Mouse (Mus musculus): Measurements from ENCODE around the gene Abhd16b.

Abhd16b gene

DNA sequence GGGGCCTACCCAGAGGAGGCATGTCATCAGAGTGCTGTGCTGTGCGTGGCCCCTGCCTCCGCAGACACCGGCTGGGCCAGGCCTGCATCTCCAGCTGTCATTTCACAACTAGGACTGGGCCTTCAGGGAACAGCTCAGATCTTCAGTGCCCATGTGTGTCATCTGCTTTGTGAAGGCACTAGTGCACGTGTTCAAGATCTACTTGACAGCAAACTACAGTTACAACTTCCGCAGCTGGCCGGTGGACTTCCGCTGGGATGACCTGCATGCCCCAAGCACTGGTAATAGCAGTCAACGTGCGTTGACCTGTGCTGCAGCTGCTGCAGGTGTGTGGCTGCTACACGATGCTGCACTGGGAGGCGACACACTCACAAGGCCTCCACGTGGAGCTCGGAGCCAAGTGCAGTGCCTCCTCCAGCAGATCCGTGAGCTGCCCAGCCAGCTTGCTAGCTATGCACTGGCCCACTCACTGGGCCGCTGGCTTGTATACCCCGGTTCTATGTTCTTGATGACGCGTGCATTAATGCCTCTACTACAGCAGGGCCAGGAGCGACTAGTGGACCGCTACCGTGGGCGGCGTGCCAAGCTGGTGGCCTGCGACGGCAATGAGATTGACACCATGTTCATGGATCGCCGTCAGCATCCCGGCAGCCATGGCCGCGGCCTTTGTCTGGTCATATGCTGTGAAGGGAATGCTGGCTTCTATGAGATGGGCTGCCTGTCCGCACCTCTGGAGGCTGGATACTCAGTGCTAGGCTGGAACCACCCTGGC lies at the start of gene Abhd16b:
Abhd16b (plus strand) TSS at position 51 of the 772 bp plus-strand sequence.
- DNase-seq (ENCODE audit: low read depth, low spot score), result no peak

DNA sequence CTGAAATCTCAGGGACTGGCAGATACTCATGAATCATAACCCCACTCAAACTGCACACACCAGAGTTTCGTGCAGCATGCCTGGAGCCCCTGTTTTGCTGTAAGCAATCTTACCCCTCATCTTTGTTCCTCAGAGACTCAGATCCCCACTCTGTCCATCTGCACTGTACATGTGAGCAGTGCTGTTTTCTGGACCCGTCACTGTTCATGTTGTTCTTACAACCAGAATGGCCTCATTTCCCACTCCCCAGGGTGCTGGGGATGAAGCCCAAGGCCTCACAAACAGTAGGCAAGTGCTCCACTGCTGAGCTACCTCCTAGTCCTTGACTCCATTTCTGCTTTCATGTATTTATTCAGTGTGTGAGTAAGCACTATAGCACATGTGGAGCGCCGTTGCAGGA lies 40.8 kb upstream of the Abhd16b start:
- no peak for DNase-seq (ENCODE audit: low read depth, low spot score)

DNA sequence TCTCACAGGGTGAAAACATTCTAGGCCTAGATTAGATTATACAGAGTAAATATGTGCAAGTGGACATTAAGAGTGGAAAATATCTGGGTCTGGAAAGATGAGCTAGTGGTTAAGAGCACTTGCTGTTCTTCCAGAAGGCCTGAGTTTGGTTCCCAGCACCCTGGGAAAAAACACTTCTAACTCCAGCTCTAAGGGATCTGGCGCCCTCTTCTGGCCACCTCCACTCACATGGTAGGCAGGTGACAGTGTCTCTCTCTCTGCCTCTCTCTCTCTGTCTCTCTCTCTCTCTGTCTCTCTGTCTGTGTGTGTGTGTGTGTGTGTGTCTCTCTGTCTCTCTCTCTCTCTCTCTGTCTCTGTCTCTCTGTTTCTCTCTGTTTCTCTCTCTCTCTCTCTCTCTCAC lies 39.7 kb upstream of the Abhd16b start:
- DNase-seq (ENCODE audit: low read depth, low spot score), result peak; percentile 29

DNA sequence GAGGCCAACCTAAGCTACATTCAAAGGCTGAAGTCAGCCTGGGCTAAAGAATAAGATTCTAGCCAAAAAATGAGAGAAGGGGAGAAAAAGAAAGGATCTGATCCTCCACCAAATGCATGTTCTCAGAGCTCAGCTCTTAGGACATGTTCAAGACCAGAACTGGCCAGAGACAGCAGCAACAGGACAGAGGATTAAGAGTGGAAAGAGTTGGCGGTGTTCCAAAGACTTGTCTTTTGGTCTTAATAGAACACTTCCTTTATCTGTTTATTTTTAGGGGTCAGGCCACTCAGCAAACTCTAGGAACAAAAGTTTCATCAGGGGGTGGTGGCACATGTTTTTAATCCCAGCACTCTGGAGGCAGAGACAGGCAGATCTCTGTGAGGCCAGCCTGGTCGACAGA lies 37.1 kb upstream of the Abhd16b start:
- no peak for DNase-seq (ENCODE audit: low read depth, low spot score)

DNA sequence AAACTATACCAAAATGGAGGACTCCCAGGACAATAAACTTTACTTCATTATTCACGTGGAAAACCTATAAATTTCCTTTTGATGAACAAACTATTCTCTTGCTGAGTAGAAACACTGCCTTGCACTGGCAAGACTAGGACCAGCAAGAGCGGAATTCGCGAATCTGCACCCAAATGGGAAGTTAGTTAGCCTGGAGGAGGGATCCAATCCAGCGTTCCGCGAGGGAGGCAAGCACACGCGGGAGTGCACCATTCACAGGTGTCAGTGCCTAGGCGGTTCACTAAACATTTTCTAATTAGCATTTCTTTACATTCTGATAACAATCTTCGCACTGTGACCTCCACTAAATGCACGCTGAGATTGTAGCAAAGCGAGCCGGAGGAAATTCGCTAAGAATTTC lies 35.2 kb upstream of the Abhd16b start:
- no peak for DNase-seq (ENCODE audit: low read depth, low spot score)

DNA sequence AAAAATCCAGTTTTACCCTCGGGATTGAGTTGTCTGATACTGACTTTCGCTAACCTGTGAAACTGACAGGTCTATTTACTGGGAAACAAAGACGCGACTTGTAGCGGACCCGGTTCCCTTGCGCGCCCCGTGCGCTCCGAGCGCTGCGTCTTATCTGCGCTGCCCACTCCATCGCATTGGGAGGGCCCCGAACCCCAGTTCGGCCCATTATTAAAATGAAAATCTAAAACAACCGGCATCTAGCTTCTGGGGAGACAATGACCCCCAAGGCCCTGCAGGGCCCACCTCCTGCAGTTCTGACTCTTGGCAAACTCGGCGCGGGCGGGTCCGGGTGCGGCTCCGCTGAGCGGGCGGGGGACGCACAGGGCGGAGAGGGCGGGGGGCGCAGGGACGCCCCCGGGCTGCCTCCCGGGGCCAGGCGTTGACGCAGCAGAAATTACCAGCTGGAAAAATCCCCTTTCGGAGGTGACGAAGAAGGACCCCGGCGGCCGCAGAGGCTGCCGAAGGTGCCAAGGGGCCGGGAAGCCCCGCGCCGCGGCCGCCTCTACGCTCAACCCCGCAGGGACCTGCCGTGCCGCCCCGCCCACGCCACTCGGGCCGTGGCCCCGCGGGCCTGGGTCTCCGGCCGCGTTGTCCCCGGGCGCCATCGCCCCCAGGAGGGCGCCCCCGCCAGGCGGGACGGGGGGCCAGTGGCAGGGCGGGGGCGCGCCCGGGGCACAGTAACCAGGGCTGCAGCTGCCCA lies 34.4 kb upstream of the Abhd16b start:
- DNase-seq (ENCODE audit: low read depth, low spot score), result peak; percentile 43

DNA sequence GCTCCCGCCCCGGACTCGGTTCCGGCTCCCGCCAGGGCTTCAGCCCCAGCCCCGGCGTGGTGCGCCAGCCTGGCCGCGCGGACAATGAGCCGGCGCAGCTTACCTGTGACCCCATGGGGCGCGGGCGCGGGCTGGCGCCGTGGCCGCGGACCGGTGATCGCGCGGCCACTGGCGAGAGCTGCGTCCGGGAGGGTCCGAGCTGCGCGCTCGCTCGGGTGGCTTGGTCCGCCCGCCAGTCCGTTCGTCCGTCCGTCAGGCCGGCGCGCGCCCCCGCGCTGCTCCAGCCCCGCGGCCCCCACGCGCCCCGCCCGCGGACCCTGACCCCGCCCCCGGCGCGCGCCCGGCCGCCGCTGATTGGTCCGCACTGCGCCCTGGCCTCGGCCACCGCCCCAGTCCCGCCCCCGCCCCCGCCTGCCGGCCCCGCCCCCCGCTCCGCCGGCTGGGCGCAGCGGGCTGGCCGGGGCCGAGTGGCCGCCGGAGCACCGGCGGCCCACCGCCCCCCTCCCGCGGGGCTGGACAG lies 33.8 kb upstream of the Abhd16b start, which contains the start of gene Zbtb46:
Zbtb46 (minus strand) TSS at position 274 of the 520 bp plus-strand sequence.
- DNase-seq (ENCODE audit: low read depth, low spot score), result peak; percentile 72

DNA sequence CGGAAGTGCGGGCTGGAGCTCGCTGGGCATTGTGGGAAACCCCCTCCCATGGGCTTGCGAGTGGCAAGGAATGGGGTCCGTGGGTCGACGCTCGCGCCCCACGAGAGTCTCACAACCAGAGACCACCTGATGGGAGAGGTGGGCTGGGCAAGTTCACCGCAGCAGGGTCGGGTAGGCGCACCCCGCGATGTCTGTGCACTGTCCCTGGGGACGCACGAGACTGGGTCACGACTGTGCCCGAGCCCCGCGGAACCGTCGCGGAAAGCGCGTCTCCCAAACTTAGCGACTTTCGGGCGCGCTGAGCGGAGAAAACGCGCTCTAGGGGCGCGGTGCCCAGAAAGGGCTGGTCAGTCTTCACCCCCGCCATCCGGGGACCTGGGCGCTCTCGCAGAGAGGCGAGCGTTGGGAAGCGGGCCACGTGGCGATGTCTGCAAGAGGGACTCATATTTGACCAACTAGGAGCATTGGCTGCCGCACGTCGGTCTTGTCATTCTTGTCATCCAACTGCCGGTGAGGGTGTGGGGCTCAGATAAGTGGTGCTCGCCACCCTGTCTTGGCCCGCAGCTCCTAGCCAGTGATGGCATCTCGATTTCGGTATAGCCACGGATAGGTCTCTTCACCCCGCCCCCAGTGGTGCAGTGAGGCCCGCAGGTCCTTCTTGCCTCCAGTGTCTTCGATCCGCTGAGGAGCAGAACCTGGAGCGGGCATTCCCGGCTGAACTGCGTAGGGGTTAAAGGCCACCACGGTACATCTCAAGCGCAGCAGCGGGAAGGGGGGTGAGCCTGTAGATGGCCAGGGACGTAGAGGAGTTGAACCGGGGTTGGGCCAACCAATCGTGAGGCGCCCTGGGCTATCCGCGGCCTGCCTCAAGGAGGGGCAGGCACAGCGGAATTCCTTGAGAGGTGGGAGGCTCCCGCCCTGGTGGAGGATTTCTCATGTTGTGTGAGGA lies 33.1 kb upstream of the Abhd16b start:
- DNase-seq (ENCODE audit: low read depth, low spot score), result peak; percentile 24

DNA sequence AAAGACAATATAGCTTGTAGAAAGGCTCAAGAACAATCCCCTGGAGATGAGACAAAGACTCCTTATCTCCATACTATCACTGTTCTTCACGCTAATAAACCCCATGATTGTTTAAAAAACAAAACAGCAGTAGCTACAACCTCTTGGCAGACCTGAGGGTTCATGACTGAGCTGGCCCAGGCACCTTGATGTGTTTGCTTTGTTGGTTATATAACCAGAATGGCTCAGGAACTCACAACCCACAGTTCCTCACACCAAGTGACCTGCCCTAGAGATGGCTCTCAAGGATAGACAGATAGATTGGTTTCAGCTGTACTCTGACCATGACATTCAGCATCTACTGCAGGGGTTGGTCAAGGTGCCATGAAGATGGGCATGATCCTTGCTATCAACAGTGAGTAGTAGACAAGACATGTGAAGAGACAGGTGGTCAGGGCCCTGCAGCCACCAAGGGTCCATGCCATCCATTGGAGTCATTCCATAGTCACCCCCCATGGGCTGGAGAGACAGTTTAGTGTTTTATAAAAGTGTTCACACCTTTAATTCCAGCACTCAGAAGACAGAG lies 31.4 kb upstream of the Abhd16b start:
- DNase-seq (ENCODE audit: low read depth, low spot score), result no peak

DNA sequence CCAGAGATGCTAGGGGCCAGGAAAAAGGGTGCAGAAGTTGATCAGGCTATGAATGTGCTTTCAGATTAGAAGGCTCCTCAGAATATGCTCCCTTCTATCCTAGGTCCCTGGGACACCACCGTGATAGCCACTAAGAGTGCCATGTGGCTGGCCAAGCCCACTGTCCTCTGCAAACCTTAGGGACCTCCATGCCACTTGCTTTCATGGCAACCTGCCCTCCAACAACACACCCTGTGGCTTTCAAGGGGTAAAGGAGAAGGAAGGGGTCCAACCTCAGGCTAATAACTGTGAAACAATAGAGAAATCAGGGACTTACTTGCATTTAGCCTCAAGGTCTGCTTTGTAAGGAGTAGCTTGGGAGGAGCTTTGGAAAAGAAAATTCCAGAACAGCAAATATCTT lies 30.4 kb upstream of the Abhd16b start:
- DNase-seq (ENCODE audit: low read depth, low spot score), result no peak

DNA sequence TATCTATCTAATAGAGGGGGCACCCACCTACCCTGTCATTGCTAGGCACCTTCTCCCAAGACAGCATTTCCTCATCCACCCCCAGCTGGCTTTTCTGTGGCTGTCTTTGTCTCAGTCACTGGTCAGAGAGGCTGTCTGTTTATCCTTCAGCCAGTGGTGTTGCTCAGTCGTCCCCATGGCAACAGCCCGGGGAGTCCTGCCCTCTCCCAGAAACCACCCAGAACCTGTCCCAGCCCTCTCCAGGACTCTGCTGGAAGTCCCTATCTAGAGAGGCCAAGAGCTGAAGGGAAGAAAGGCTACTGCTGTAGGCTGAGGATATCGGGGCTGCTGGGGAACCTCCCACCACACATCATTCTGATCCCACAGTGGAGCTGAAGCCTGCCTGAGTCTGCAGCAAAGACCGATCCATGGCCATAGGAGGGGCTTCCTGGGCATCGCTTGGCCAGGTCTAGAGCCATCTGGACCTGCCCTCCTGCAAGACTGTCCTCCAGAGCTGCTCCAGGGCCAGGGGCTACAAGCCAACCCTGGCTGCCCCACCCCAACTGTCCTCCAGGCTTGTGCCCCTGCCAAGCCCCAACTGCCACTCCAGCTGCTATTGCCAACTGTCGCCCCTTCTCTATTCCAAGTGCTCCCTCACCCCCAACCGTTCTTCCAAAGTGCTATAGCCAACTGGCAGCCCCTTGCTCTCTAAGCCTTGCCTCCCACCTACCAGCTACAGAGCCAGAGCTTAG lies 29.8 kb upstream of the Abhd16b start:
- no peak for DNase-seq (ENCODE audit: low read depth, low spot score)

DNA sequence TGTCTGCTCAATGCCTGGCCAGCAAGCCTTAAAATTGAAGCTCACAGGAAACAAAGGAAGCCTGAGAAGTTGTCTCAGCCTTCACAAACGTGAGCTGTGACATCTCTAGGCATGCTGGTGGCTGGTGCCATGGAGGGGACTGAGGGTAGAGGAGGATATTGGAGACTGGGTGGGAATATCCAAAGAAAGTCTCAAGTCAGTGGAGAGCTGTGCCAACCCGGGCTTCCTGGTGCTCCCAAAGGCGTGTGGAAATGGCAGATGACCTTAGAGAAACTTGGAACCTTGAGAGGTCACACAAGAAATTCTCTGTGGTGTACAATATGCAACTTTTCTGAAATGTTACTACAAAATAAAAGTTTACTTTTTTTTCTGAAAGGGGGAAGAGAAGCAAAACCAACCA lies 27.6 kb upstream of the Abhd16b start:
- DNase-seq (ENCODE audit: low read depth, low spot score), result no peak

DNA sequence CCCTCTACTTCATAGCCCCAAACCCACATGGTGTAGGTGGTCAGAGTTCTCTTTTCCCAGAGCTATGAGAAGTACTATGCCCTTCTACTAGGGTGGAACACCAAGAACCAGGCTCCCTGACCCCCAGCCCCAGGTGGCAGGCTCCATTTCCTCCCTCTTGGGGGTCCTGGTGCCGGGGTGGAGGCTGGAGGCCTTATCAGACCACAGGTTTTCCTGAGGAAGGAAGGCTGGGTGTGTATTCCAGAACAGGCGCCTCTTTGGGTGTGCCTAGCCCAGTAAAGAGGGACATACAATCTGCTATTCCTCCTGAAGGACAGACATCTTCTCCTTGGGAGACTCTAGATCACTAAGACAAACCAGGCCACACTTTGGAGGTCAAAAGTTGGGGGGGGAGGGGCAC lies 22.7 kb upstream of the Abhd16b start:
- DNase-seq (ENCODE audit: low read depth, low spot score), result no peak

DNA sequence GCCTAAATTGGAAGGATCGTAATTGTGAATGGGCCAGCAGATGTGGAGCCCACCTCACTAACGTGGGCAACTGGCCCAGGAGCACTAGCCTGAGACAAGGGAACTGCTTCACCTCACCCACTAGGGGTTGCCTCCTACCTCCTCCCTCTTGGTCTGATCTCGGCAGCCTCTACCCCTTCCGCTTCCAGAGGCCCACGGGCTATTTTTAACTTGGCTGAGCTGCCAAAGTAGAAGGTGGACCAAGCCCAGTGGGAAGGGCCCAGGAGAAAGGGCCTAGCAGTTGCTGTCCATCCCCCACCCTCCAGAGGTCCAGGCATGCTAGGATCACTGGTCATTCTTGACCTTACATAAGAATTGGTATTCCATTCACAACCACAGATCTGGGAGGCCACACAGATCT lies 21.8 kb upstream of the Abhd16b start:
- no peak for DNase-seq (ENCODE audit: low read depth, low spot score)

DNA sequence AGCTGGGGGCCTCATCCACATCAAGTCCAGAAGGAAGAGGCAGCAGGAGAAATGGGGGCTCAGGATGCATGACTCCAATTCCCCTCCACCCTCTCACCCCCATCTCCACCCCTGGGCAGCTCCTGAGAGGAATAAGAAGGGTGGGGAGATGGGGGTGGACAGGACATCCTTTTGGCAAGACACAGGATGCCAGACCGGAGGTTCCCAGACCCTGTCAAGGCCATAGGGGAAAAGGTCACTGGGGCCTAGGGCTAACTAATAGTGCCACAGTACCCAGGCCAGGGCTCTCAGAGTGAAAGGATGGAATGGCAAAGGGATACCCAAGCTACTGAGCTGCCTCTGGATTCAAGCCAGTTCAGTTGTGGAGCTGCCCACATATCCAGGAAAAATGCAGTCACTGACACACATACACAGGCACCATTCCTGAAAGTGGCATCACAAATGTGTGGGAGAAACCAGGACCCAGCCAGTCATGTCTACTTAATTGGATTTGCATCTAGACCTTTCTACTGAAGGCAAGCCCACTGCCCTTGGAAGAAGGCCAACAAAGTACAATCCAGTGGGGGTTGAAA lies 20.7 kb upstream of the Abhd16b start:
- no peak for DNase-seq (ENCODE audit: low read depth, low spot score)

DNA sequence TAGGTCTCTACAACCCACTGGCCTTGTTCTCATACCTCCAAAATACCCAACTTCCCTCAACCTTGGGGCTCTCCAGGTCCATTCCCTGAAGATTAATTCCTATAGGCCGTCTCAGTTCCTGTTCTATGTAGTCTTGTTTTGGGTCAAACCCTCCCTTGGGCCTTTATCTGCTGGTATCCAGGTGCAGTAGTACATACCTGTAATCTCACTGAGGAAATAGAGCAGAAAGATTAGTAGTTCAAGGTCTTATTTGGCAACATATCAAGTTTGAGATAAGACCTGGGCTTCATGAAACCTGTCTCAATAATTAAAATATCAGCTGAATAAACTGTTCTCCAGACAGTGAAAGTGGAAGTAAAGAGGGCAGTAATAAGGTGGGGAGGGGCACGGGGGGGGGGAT lies 9.9 kb upstream of the Abhd16b start:
- DNase-seq (ENCODE audit: low read depth, low spot score), result peak; percentile 24

DNA sequence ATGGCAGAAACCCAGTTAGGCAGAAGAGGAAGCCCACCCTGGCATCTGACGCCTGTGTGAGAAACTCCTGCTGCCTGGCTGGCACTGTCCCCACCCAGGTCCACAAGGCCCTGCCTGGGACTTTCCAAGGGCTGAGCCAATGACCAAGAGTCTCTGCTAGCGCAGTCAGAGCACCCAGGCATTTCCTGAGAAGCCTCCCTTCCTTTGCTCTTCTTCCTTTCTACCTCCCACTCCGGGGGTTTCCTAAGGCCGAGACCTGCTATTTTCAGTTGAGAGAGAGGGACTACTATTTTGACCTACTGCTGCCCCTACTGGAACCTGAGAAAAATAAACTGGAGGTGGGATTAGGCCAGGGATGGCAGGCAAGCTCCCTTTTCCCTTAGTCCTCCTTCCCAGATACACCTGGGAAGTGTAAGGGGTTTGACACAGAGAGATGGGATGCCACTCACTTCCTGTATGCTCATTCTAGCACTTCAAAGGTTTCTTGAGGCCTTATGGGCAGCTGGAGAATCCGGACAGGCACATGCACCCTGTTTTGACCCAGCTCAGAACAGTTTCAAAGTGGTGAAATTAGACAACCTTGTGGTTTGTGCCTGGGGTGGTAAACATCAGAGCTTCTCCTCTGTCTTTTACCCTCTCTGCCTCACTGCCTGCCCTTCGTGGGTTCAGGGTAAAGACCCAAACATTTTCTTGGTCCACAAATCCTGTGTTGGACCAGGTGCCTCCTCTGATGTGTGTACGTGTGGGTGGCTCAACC lies 9.3 kb upstream of the Abhd16b start:
- peak; percentile 48 for DNase-seq (ENCODE audit: low read depth, low spot score)

DNA sequence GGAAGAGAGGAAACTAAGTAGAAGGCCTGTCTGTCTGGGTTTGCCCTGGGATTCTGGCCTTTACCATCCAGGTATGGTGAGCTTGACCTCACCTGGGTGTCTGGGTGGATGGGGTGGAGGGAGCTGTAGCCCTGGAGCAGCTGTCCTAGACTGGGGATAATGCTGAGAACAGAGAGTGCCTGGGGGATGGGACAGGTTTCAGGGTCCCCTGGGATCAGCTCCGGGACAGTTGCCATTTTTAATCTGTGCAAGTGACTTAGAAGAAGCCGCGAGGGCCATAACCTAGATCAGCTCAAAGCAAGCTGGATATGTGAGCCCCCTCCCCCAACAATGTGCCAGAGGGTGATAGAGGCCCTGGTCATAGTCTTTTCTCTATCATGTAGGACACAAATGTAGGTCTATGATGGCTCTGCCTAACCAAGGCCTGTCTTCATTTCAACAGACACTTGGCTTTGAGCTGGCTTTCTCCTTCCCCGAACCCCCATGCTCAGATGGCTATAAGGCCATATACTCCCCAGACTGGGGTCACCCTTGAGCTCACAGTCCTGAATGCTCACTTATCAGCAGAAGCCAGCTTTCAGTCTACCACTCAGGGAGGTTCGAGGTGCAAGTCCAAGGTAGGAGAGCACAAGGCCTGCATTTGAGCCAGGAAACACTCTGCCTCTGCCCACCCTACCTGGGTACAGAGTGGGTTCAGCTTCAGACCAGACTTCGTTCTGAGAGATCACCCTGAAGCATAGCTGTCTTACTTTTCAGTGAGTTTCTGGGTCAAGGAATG lies 8.4 kb upstream of the Abhd16b start:
- no peak for DNase-seq (ENCODE audit: low read depth, low spot score)

DNA sequence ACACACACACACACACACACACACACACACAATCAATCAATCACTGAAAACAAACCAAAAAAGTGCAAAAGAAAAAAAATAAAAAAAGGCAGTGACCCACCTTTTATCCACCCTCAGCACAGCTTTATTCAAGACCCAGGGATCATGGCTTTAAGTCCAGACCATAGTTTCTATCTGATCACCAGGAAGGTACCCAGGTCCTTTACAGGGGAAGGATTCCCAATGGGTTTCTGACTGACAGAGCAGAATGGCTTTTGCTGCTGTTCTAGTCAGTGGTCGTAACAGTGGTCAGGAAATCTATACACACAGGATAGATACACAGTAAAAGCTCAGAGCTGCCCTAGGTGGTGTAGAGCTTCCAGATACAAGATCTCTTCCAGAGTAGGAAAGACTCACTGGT lies 7.3 kb upstream of the Abhd16b start:
- no peak for DNase-seq (ENCODE audit: low read depth, low spot score)
